Mouse (Mus musculus): ENCODE measurements around the gene Gria1. TPM values are rescaled to one million over a fixed set of nuclear protein-coding genes. Genes with fewer than 3 reads are reported as not detected.

The Gria1 gene
- polyA plus RNA-seq, 1 experiment from 2014 or later: 0.29 TPM

- Histone ChIP-seq H3K4me3 (ENCODE audit: low read depth, low read length) (no peak overlapping the region), H3K27ac (ENCODE audit: low read depth) (no peak overlapping the region), H3K9me3 (ENCODE audit: low read depth, low read length) (no peaks in the 10 kb centered on the region; the same call in 1 of the 2 replicates), H3K9ac (no peak overlapping the region), H3K4me2 (no peak overlapping the region), H3K36me3 (ENCODE audit: insufficient read depth) (no peaks in the 10 kb centered on the region), H3K27me3 (ENCODE audit: insufficient read depth, low read length) (no peaks in the 10 kb centered on the region), H3K4me1 (ENCODE audit: insufficient read depth) (no peaks in the 10 kb centered on the region)
- no peak for DNase-seq
- ATAC-seq (ENCODE audit: insufficient read depth): no peak
- no peak for TF ChIP-seq CTCF (IDR thresholded peaks at IDR 0.05; ENCODE audit: low read depth)
- WGBS: 88% methylated on average over 1 of the region's 1 CpGs
Measured at GRCm38 (mm10) chr11:57306892-57307291, 295.7 kb downstream of the Gria1 start.

GRCm38 (mm10) chr11:57317063-57317462 is 305.9 kb downstream of the Gria1 start:
- DNase-seq: no peak
- H3K9me3 ChIP-seq (ENCODE audit: low read depth, low read length): no peaks in the 10 kb centered on the region
- no peak overlapping the region for H3K4me2 ChIP-seq
- H3K9ac ChIP-seq: no peak overlapping the region
- H3K27me3 ChIP-seq (ENCODE audit: insufficient read depth, low read length): no peaks in the 10 kb centered on the region
- no peak for TF ChIP-seq CTCF (IDR thresholded peaks at IDR 0.05; ENCODE audit: low read depth)
- no peak overlapping the region for H3K27ac ChIP-seq (ENCODE audit: low read depth)
- 65% methylated on average over 3 of the region's 3 CpGs for WGBS
- ATAC-seq (ENCODE audit: insufficient read depth): no peak
- no peaks in the 10 kb centered on the region for H3K36me3 ChIP-seq (ENCODE audit: insufficient read depth)
- no peak overlapping the region for H3K4me3 ChIP-seq (ENCODE audit: low read depth, low read length)
- no peaks in the 10 kb centered on the region for H3K4me1 ChIP-seq (ENCODE audit: insufficient read depth)

GRCm38 (mm10) chr11:57317478-57317877 is 306.3 kb downstream of the Gria1 start:
- ATAC-seq (ENCODE audit: insufficient read depth): no peak
- WGBS: 80% methylated on average over 13 of the region's 13 CpGs

GRCm38 (mm10) chr11:57319374-57319773 is 308.2 kb downstream of the Gria1 start:
- Histone ChIP-seq H3K4me3 (ENCODE audit: low read depth, low read length) (no peak overlapping the region), H3K4me2 (no peak overlapping the region), H3K27ac (ENCODE audit: low read depth) (no peak overlapping the region), H3K36me3 (ENCODE audit: insufficient read depth) (no peaks in the 10 kb centered on the region), H3K4me1 (ENCODE audit: insufficient read depth) (no peaks in the 10 kb centered on the region), H3K27me3 (ENCODE audit: insufficient read depth, low read length) (no peaks in the 10 kb centered on the region), H3K9ac (no peak overlapping the region), H3K9me3 (ENCODE audit: low read depth, low read length) (no peaks in the 10 kb centered on the region)
- WGBS: 75% methylated on average over 3 of the region's 3 CpGs
- TF ChIP-seq CTCF (IDR thresholded peaks at IDR 0.05; ENCODE audit: low read depth): no peak
- ATAC-seq (ENCODE audit: insufficient read depth) (no peak), DNase-seq (no peak)

More at GRCm38 (mm10) chr11:57317478-57317877, 306.3 kb downstream of the Gria1 start:
- Histone ChIP-seq H3K4me1 (ENCODE audit: insufficient read depth) (no peaks in the 10 kb centered on the region), H3K9me3 (ENCODE audit: low read depth, low read length) (no peaks in the 10 kb centered on the region), H3K4me2 (no peak overlapping the region), H3K4me3 (ENCODE audit: low read depth, low read length) (no peak overlapping the region), H3K36me3 (ENCODE audit: insufficient read depth) (no peaks in the 10 kb centered on the region), H3K27ac (ENCODE audit: low read depth) (no peak overlapping the region), H3K9ac (no peak overlapping the region), H3K27me3 (ENCODE audit: insufficient read depth, low read length) (no peaks in the 10 kb centered on the region)
- no peak for TF ChIP-seq CTCF (IDR thresholded peaks at IDR 0.05; ENCODE audit: low read depth)
- DNase-seq: no peak

GRCm38 (mm10) chr11:57324099-57324498 is 312.9 kb downstream of the Gria1 start:
- Histone ChIP-seq H3K4me3 (ENCODE audit: low read depth, low read length) (no peak overlapping the region), H3K9ac (no peak overlapping the region), H3K9me3 (ENCODE audit: low read depth, low read length) (no peaks in the 10 kb centered on the region), H3K27me3 (ENCODE audit: insufficient read depth, low read length) (no peaks in the 10 kb centered on the region), H3K4me1 (ENCODE audit: insufficient read depth) (no peaks in the 10 kb centered on the region), H3K4me2 (no peak overlapping the region), H3K36me3 (ENCODE audit: insufficient read depth) (no peaks in the 10 kb centered on the region), H3K27ac (ENCODE audit: low read depth) (no peak overlapping the region)
- 68% methylated on average over 4 of the region's 4 CpGs for WGBS
- TF ChIP-seq CTCF (IDR thresholded peaks at IDR 0.05; ENCODE audit: low read depth): no peak
- ATAC-seq (ENCODE audit: insufficient read depth) (no peak), DNase-seq (no peak)
